Mouse (Mus musculus) intestine, embryonic 16.5 days (tissue): ENCODE data around the gene Amigo3. TPM values are rescaled to one million over a fixed set of nuclear protein-coding genes. Genes with fewer than 3 reads are reported as not detected.

Experiments used
- ATAC-seq: fragments of 200-750 bp; cut with Nextera tagmentation; 2 replicates; pipeline ENCODE4 v1.8.0; 2017; ENCODE audit warnings: moderate TSS enrichment, moderate library complexity
- H3K27ac ChIP-seq: fragments of 300-500 bp; sonication (generic); 2 replicates; pipeline ENCODE4 v1.5.1; 2014; ENCODE audit warnings: mild to moderate bottlenecking, low read length
- H3K27me3 ChIP-seq: fragments of 300-500 bp; sonication (generic); replicated peaks from 2 replicates; pipeline ENCODE4 v1.6.1; 2014; ENCODE audit warnings: low read length, control low read depth, mixed read lengths; ENCODE audit not compliant: control insufficient read depth, insufficient read depth
- H3K36me3 ChIP-seq: fragments of 300-500 bp; sonication (generic); 2 replicates; pipeline ENCODE4 v1.6.1; 2014; ENCODE audit warnings: low read length, control low read depth; ENCODE audit not compliant: control insufficient read depth, insufficient read depth
- H3K4me1 ChIP-seq: fragments of 300-500 bp; sonication (generic); 2 replicates; pipeline ENCODE4 v1.6.1; 2014; ENCODE audit warnings: low read length, control low read depth, mixed read lengths; ENCODE audit not compliant: control insufficient read depth, insufficient read depth
- H3K4me2 ChIP-seq: fragments of 300-500 bp; sonication (generic); 2 replicates; pipeline ENCODE4 v1.6.1; 2014; ENCODE audit warnings: low read depth, low read length, control low read depth
- H3K4me3 ChIP-seq: fragments of 300-500 bp; sonication (generic); 2 replicates; pipeline ENCODE4 v1.5.1; 2014; ENCODE audit warnings: mild to moderate bottlenecking, low read length
- H3K9ac ChIP-seq: fragments of 300-500 bp; sonication (generic); 2 replicates; pipeline ENCODE4 v1.6.1; 2014; ENCODE audit warnings: low read depth, low read length
- H3K9me3 ChIP-seq: fragments of 300-500 bp; sonication (generic); 2 replicates; pipeline ENCODE4 v1.6.1; 2016; ENCODE audit warnings: low read length, control low read depth; ENCODE audit not compliant: control insufficient read depth
- WGBS: fragments of 180-500 bp; shearing (Covaris S2); extraction: QIAGEN DNeasy Blood & Tissue Kit; methylation state at CpG from one replicate; pipeline ENCODE4 v1.1.7; 2014; 5-methylcytosine and 5-hydroxymethylcytosine counted together
- polyA plus RNA-seq: library from polyadenylated mRNA; unstranded; fragments of >200 nt; fragmentation: Nextera tagmentation; extraction: Ambion mirVana; gene quantifications from 2 replicates; pipeline ENCODE4 v1.2.1, GENCODE M21; 2015

The Amigo3 gene
- polyA plus RNA-seq, 1 experiment from 2014 or later = 3.2 TPM

- Histone ChIP-seq H3K4me2 (no peak overlapping the region), H3K27me3 (no peaks in the 10 kb centered on the region), H3K4me3 (no peak overlapping the region), H3K9me3 (no peaks in the 10 kb centered on the region), H3K27ac (no peak overlapping the region), H3K4me1 (peaks cover 10% of the 10 kb centered on the region), H3K36me3 (peaks cover 4% of the 10 kb centered on the region; the same call in 1 of the 2 replicates), H3K9ac (0 out of 2 replicates have a peak overlapping the region, but pooled peaks have one; percentile 39)
- no peak for ATAC-seq
- WGBS = 59% methylated on average over 7 of the region's 7 CpGs
These were observed 20.4 kb downstream of the Amigo3 start for GRCm38 (mm10) chr9:108073141-108073930.

GRCm38 (mm10) chr9:108080168-108080567 is 27.2 kb downstream of the Amigo3 start, which contains the start of gene Mst1:
Mst1 (plus strand) TSS chr9:108080436.
- peak within 1 kb of the TSS; percentile 89 for H3K4me3 ChIP-seq
- peak; percentile 50 for ATAC-seq
- H3K4me1 ChIP-seq = peaks cover 19% of the 10 kb centered on the region
- H3K27ac ChIP-seq = no peak within 1 kb of the TSS
- 64% methylated on average over 5 of the region's 5 CpGs for WGBS
- peak within 1 kb of the TSS; percentile 63 for H3K4me2 ChIP-seq
- peaks cover 4% of the 10 kb centered on the region; the same call in 1 of the 2 replicates for H3K36me3 ChIP-seq
- no peaks in the 10 kb centered on the region for H3K9me3 ChIP-seq
- peak within 1 kb of the TSS; percentile 94 for H3K9ac ChIP-seq
- peaks cover 17% of the 10 kb centered on the region; the same call in 1 of the 2 replicates for H3K27me3 ChIP-seq

- 3% methylated on average over 19 of the region's 19 CpGs for WGBS
- peak overlapping the region; percentile 40 for H3K4me2 ChIP-seq
- peaks cover 17% of the 10 kb centered on the region; the same call in 1 of the 2 replicates for H3K27me3 ChIP-seq
- peaks cover 13% of the 10 kb centered on the region; the same call in 1 of the 2 replicates for H3K36me3 ChIP-seq
- no peak overlapping the region for H3K27ac ChIP-seq
- peak overlapping the region; percentile 21 for H3K4me3 ChIP-seq
- ATAC-seq = no peak
- H3K9ac ChIP-seq = peak overlapping the region; percentile 50
- no peaks in the 10 kb centered on the region for H3K9me3 ChIP-seq
- H3K4me1 ChIP-seq = peaks cover 19% of the 10 kb centered on the region
These were observed 29.6 kb downstream of the Amigo3 start for GRCm38 (mm10) chr9:108082549-108082948.

GRCm38 (mm10) chr9:108082988-108083431 is 30.1 kb downstream of the Amigo3 start, which contains the start of gene Rnf123:
Rnf123 (minus strand) TSS chr9:108083346.
- H3K9ac ChIP-seq = peak within 1 kb of the TSS; percentile 50

GRCm38 (mm10) chr9:108083561-108083960 is 30.6 kb downstream of the Amigo3 start:
- H3K36me3 ChIP-seq = peaks cover 18% of the 10 kb centered on the region; the same call in 1 of the 2 replicates
- no peak overlapping the region for H3K9ac ChIP-seq
- ATAC-seq = 0 out of 2 replicates have a peak, but pooled peaks have one; percentile 1
- peaks cover 9% of the 10 kb centered on the region; the same call in 1 of the 2 replicates for H3K4me1 ChIP-seq
- no peak overlapping the region for H3K4me2 ChIP-seq
- H3K4me3 ChIP-seq = no peak overlapping the region
- WGBS = 64% methylated on average over 6 of the region's 6 CpGs
- peaks cover 17% of the 10 kb centered on the region; the same call in 1 of the 2 replicates for H3K27me3 ChIP-seq
- H3K9me3 ChIP-seq = no peaks in the 10 kb centered on the region
- no peak overlapping the region for H3K27ac ChIP-seq

More at GRCm38 (mm10) chr9:108082988-108083431, 30.1 kb downstream of the Amigo3 start, which contains the start of gene Rnf123:
- Histone ChIP-seq H3K27ac (no peak within 1 kb of the TSS), H3K36me3 (peaks cover 13% of the 10 kb centered on the region; the same call in 1 of the 2 replicates), H3K27me3 (peaks cover 17% of the 10 kb centered on the region; the same call in 1 of the 2 replicates), H3K4me1 (peaks cover 15% of the 10 kb centered on the region), H3K4me2 (peak within 1 kb of the TSS; percentile 40), H3K4me3 (peak within 1 kb of the TSS; percentile 21), H3K9me3 (no peaks in the 10 kb centered on the region)
- 26% methylated on average over 12 of the region's 12 CpGs for WGBS
- peak; percentile 22; the same call in 1 of the 2 replicates for ATAC-seq

GRCm38 (mm10) chr9:108085261-108085660 is 32.3 kb downstream of the Amigo3 start:
- no peak overlapping the region for H3K9ac ChIP-seq
- no peak overlapping the region for H3K4me2 ChIP-seq
- peaks cover 17% of the 10 kb centered on the region; the same call in 1 of the 2 replicates for H3K27me3 ChIP-seq
- H3K4me3 ChIP-seq = no peak overlapping the region
- ATAC-seq = peak; percentile 27
- no peaks in the 10 kb centered on the region for H3K9me3 ChIP-seq
- H3K36me3 ChIP-seq = peaks cover 27% of the 10 kb centered on the region; the same call in 1 of the 2 replicates
- H3K27ac ChIP-seq = peak overlapping the region; percentile 26; the same call in 1 of the 2 replicates
- peaks cover 9% of the 10 kb centered on the region; the same call in 1 of the 2 replicates for H3K4me1 ChIP-seq
- 85% methylated on average over 4 of the region's 4 CpGs for WGBS

GRCm38 (mm10) chr9:108090611-108091120 is 37.7 kb downstream of the Amigo3 start:
- Histone ChIP-seq H3K4me3 (no peak overlapping the region), H3K4me1 (peaks cover 16% of the 10 kb centered on the region), H3K27ac (no peak overlapping the region), H3K9ac (no peak overlapping the region), H3K9me3 (no peaks in the 10 kb centered on the region), H3K36me3 (peaks cover 27% of the 10 kb centered on the region), H3K27me3 (no peaks in the 10 kb centered on the region), H3K4me2 (no peak overlapping the region)
- WGBS = 93% methylated on average over 7 of the region's 7 CpGs
- no peak for ATAC-seq

- 65% methylated on average over 10 of the region's 10 CpGs for WGBS
- Histone ChIP-seq H3K9me3 (no peaks in the 10 kb centered on the region), H3K9ac (peak overlapping the region; percentile 85), H3K36me3 (peaks cover 15% of the 10 kb centered on the region), H3K4me3 (peak overlapping the region; percentile 80), H3K4me2 (peak overlapping the region; percentile 96), H3K4me1 (peaks cover 26% of the 10 kb centered on the region), H3K27me3 (no peaks in the 10 kb centered on the region), H3K27ac (no peak overlapping the region)
- ATAC-seq = no peak
These were observed 40.6 kb downstream of the Amigo3 start for GRCm38 (mm10) chr9:108093586-108093985.
